Mouse (Mus musculus) lung, postnatal 14 days (tissue): ENCODE data around the gene Olfr836.
"Not testable (repeated sequence)": the region's sequence is repeated elsewhere in the genome, so short reads cannot be mapped to it uniquely, and the experiment has no call there.

Experiments
- DNase-seq: peaks from one replicate; pipeline ENCODE4 v3.0.0; 2021

Gene Olfr836

GRCm38 (mm10) chr9:19120082-19120481 lies at the start of gene Olfr836:
Gene Olfr836 (plus strand): TSS chr9:19120382.
- DNase-seq, result no peak

- no peak for DNase-seq
Observed at GRCm38 (mm10) chr9:19084986-19085385, 35.2 kb upstream of the Olfr836 start.

- DNase-seq, result not testable (repeated sequence)
Observed at GRCm38 (mm10) chr9:19092889-19093753, 27.1 kb upstream of the Olfr836 start.

GRCm38 (mm10) chr9:19097286-19097685 lies 22.9 kb upstream of the Olfr836 start:
- DNase-seq, result no peak

GRCm38 (mm10) chr9:19136017-19136416 lies 15.8 kb downstream of the Olfr836 start, which contains the start of gene Olfr837:
Gene Olfr837 (plus strand): TSS chr9:19136317.
- DNase-seq, result no peak
